Mouse (Mus musculus): ENCODE results near the gene Vmn1r13. TPM values are rescaled to one million over a fixed set of nuclear protein-coding genes. Genes with fewer than 3 reads are reported as not detected.

The Vmn1r13 gene
- 1.1 TPM for polyA plus RNA-seq (2017; shearing (Covaris generic))

DNA sequence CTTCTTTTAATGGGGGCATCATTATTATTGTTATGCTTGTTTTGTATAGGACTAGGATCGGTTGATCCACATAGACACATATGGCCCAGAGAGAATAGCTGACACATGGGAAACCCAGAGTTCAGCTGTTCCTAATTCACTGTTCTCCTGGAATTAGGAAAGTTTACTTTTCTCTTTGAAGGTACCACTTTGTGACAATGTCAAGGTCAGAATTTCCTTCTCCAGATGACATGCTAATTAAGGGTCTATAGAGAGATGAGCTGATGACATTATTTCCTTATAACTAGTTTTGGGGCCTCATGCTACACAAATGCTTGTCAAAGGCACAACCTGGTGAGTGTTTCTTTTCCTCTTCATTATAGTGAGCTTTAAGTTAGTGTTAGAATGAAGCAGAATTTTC, at the start of gene Vmn1r13:
Gene Vmn1r13 (plus strand): TSS at position 301 of the 400 bp plus-strand sequence.

DNA sequence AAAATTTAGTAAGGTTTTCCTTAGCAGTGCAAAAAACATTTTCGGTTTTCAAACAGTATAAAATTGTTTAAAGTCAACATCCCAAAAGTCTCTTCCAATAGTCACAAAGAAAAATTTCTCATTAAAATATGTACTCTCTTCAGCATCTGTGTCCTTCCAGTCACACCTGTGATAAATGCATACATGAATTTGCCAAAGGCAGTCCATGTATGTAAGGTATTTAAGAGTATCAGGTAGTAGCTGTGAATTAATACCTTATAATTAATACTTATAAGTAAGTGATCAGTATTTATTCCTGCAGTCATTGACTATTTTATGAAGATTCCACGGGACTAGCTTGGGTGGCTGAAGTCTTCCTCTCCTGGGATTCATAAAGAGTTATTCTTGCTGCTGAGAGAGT, 46.5 kb upstream of the Vmn1r13 start, which contains the start of gene Vmn1r12:
Gene Vmn1r12 (plus strand): TSS at position 301 of the 400 bp plus-strand sequence.

DNA sequence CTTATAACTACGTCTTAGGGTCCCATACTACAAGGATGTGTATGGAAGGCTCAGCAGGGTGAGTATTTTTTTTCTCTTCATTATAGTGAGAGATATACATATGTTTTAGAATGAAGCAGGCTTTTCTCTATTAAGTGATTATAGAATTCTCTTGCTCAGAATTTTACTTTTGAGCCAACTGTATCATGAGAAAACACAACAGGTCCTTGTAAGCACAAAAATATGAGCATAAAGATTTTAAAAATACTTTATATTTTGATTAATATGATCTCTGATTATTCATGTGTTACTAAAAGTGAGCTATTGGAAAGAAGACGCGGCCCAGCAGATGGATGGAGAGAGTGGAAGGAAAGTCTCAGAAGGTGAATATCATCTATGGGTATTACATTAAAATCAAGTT, 28.3 kb downstream of the Vmn1r13 start, which contains the start of gene Vmn1r14:
Gene Vmn1r14 (plus strand): TSS at position 301 of the 400 bp plus-strand sequence.

DNA sequence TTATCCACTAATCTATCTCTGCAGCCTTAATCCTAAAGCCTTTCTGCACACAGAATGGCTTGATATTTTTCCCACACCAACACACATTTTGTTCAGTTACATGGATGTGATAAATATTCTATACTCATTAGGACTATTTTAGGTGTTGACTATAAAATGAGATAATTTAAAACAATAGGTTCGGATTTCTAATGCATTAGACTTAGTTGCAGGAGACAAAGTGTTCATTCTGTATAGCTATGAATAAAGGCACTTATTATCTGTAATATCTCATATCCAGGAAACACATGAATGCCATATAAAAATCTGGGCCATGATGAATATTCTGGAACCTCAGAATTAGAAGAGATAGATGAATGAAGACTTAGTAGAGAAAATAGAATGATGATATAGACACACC, 54.6 kb downstream of the Vmn1r13 start, which contains the start of gene Vmn1r15:
Gene Vmn1r15 (plus strand): TSS at position 301 of the 400 bp plus-strand sequence.

Other genes starting within 250 kb of the Vmn1r13 start
- not detected for gene Vmn1r5, start 233.0 kb upstream of the Vmn1r13 start, polyA plus RNA-seq (2017; shearing (Covaris generic))
- gene Vmn1r6, start 206.0 kb upstream of the Vmn1r13 start, polyA plus RNA-seq (2017; shearing (Covaris generic)), result 0.07 TPM
- not detected for gene Vmn1r7, start 178.0 kb upstream of the Vmn1r13 start, polyA plus RNA-seq (2017; shearing (Covaris generic))
- not detected for gene Vmn1r8, start 171.0 kb upstream of the Vmn1r13 start, polyA plus RNA-seq (2017; shearing (Covaris generic))
- gene Vmn1r9, start 136.5 kb upstream of the Vmn1r13 start, polyA plus RNA-seq (2017; shearing (Covaris generic)), result not detected
- not detected for gene Vmn1r10, start 93.8 kb upstream of the Vmn1r13 start, polyA plus RNA-seq (2017; shearing (Covaris generic))
- 0.16 TPM for gene Vmn1r11, start 69.8 kb upstream of the Vmn1r13 start, polyA plus RNA-seq (2017; shearing (Covaris generic))
- gene Vmn1r12, start 46.4 kb upstream of the Vmn1r13 start, polyA plus RNA-seq (2017; shearing (Covaris generic)), result 0.37 TPM
- gene Vmn1r14, start 28.4 kb downstream of the Vmn1r13 start, polyA plus RNA-seq (2017; shearing (Covaris generic)), result not detected
- gene Vmn1r15, start 54.7 kb downstream of the Vmn1r13 start, polyA plus RNA-seq (2017; shearing (Covaris generic)), result not detected
- not detected for gene Vmn1r16, start 126.2 kb downstream of the Vmn1r13 start, polyA plus RNA-seq (2017; shearing (Covaris generic))
- not detected for gene Vmn1r17, start 160.4 kb downstream of the Vmn1r13 start, polyA plus RNA-seq (2017; shearing (Covaris generic))
- gene Vmn1r18, start 192.5 kb downstream of the Vmn1r13 start, polyA plus RNA-seq (2017; shearing (Covaris generic)), result not detected
- gene Vmn1r19, start 200.5 kb downstream of the Vmn1r13 start, polyA plus RNA-seq (2017; shearing (Covaris generic)), result not detected
- gene Vmn1r20, start 225.6 kb downstream of the Vmn1r13 start, polyA plus RNA-seq (2017; shearing (Covaris generic)), result not detected